Mouse (Mus musculus) ES-Bruce4 (cell line): Measurements from ENCODE around the gene Zdhhc8. TPM values are rescaled to one million over a fixed set of nuclear protein-coding genes. Genes with fewer than 3 reads are reported as not detected.

Experiments used
- H3K27ac ChIP-seq: 2 replicates; pipeline ENCODE4 v1.5.1; 2012; ENCODE audit warnings: low read length, inconsistent platforms; ENCODE audit not compliant: insufficient read depth
- H3K27me3 ChIP-seq: 2 replicates; pipeline ENCODE4 v1.6.1; 2012; ENCODE audit warnings: mild to moderate bottlenecking, low read length, inconsistent platforms; ENCODE audit not compliant: control insufficient read depth, poor library complexity, insufficient read depth, severe bottlenecking
- H3K36me3 ChIP-seq: 2 replicates; pipeline ENCODE4 v1.6.1; 2012; ENCODE audit warnings: inconsistent platforms, mild to moderate bottlenecking, low read length, moderate library complexity; ENCODE audit not compliant: control insufficient read depth, poor library complexity, insufficient read depth, severe bottlenecking
- H3K4me1 ChIP-seq: one replicate; pipeline ENCODE4 v1.8.1; 2011; ENCODE audit warnings: low read length; ENCODE audit not compliant: control insufficient read depth, insufficient read depth
- H3K4me3 ChIP-seq: 2 replicates; pipeline ENCODE4 v1.5.1; 2011; ENCODE audit warnings: low read depth, mild to moderate bottlenecking, low read length
- H3K9ac ChIP-seq: 2 replicates; pipeline ENCODE4 v1.6.1; 2012; ENCODE audit warnings: low read depth, mild to moderate bottlenecking, inconsistent platforms; ENCODE audit not compliant: poor library complexity, severe bottlenecking
- H3K9me3 ChIP-seq: replicated peaks from 2 replicates; pipeline ENCODE4 v1.6.1; 2012; ENCODE audit warnings: mild to moderate bottlenecking, low read length, inconsistent platforms; ENCODE audit not compliant: control insufficient read depth, poor library complexity, insufficient read depth, severe bottlenecking
- CTCF ChIP-seq: IDR thresholded peaks from one replicate; pipeline ENCODE4 v1.8.1; 2011; ENCODE audit warnings: low read depth, low read length
- EP300 ChIP-seq: IDR thresholded peaks from 2 replicates; pipeline ENCODE4 v1.6.1; 2011; ENCODE audit warnings: low read depth, low read length; ENCODE audit not compliant: insufficient read depth
- POLR2A ChIP-seq: IDR thresholded peaks from one replicate; pipeline ENCODE4 v1.8.1; 2011; ENCODE audit warnings: low read length; ENCODE audit not compliant: insufficient read depth
- polyA plus RNA-seq: library from polyadenylated mRNA; stranded (reverse); fragments of >200 nt; gene quantifications from 2 replicates; pipeline ENCODE4 v1.2.4, GENCODE M21; 2011; ENCODE audit warnings: low read depth; ENCODE audit not compliant: missing spikeins, insufficient read depth, insufficient read length

Zdhhc8 gene
- polyA plus RNA-seq, 1 experiment: 11.7 TPM

GRCm38 (mm10) chr16:18233451-18233850 is 1.5 kb downstream of the Zdhhc8 start:
- no peak for TF ChIP-seq POLR2A
- TF ChIP-seq EP300: no peak
- no peak for TF ChIP-seq CTCF

GRCm38 (mm10) chr16:18231451-18231850 is 3.5 kb downstream of the Zdhhc8 start:
- Histone ChIP-seq H3K4me1 (no peaks in the 10 kb centered on the region), H3K9me3 (no peaks in the 10 kb centered on the region), H3K36me3 (no peaks in the 10 kb centered on the region), H3K27me3 (no peaks in the 10 kb centered on the region), H3K4me3 (no peak overlapping the region), H3K9ac (no peak overlapping the region), H3K27ac (no peak overlapping the region)
- TF ChIP-seq POLR2A: no peak
- no peak for TF ChIP-seq EP300
- TF ChIP-seq CTCF: no peak

More at GRCm38 (mm10) chr16:18233451-18233850, 1.5 kb downstream of the Zdhhc8 start:
- no peaks in the 10 kb centered on the region for H3K9me3 ChIP-seq
- H3K9ac ChIP-seq: no peak overlapping the region
- no peak overlapping the region for H3K27ac ChIP-seq
- H3K4me3 ChIP-seq: no peak overlapping the region
- H3K4me1 ChIP-seq: no peaks in the 10 kb centered on the region
- H3K27me3 ChIP-seq: no peaks in the 10 kb centered on the region
- peaks cover 5% of the 10 kb centered on the region; the same call in 1 of the 2 replicates for H3K36me3 ChIP-seq

DNA sequence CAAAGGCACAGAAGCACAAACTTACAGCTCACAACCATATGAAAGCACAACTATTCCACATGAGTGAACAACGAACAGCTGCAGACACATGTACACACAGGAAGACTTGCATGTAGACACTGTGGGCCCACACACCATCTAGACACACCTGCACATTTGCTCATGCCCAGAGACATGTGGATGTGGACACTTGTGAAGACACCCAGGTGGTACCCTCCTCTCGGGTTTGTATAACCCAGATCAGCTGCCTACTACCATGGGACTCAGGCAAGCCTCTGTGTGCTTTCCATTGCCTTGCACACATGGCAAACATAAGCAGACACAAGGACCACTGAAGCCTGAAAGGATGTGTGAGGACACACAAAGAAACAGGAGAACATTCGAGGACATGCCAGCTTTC is 3.9 kb downstream of the Zdhhc8 start:
- H3K4me3 ChIP-seq: no peak overlapping the region
- TF ChIP-seq POLR2A (no peak), CTCF (no peak), EP300 (no peak)
- H3K9ac ChIP-seq: no peak overlapping the region
- H3K27ac ChIP-seq: no peak overlapping the region
- H3K27me3 ChIP-seq: no peaks in the 10 kb centered on the region
- H3K36me3 ChIP-seq: no peaks in the 10 kb centered on the region
- H3K4me1 ChIP-seq: no peaks in the 10 kb centered on the region
- H3K9me3 ChIP-seq: no peaks in the 10 kb centered on the region

DNA sequence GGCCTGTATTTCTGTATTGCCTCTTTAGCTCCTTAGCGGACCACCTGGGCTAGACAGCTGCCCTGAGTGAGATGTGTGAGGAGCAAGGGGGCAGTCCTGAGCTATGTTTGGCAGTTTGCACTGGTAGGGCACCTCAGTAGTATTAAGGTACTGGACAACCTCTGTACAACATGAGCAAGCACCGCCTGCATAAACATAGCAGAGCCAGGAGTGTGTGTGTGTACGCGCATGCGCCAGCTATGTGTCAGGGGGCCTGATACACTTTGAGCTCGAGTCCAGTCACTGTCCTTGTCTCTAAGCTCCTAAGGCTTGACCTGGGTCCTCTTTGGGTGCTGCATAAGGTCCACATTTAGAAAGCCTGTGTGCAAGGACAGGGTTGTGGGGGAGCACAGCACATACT is 4.3 kb downstream of the Zdhhc8 start:
- no peak for TF ChIP-seq POLR2A
- no peak for TF ChIP-seq CTCF
- no peak for TF ChIP-seq EP300
- Histone ChIP-seq H3K9ac (no peak overlapping the region), H3K4me1 (no peaks in the 10 kb centered on the region), H3K9me3 (no peaks in the 10 kb centered on the region), H3K36me3 (no peaks in the 10 kb centered on the region), H3K27ac (no peak overlapping the region), H3K27me3 (no peaks in the 10 kb centered on the region), H3K4me3 (no peak overlapping the region)

DNA sequence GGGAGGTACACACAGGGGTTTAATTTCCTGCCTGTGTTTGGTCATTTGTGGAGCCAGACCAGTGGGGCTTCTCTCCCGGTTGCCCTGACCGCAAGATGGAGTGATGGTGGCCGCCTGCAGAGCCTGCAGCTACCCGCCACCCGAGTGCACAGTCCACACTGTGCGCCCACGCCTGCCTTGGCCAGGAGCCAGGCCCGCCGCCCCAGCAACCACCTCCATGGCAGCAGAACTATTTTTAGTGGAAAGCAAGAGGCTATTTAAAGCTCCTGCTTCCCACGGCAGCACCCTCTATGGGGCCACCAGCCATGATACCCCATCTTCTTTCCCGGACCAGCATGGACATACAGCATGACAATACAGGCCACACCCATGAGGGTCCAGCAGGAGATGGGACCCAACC is 5.3 kb downstream of the Zdhhc8 start:
- Histone ChIP-seq H3K4me3 (no peak overlapping the region), H3K4me1 (no peaks in the 10 kb centered on the region), H3K9ac (no peak overlapping the region), H3K27me3 (no peaks in the 10 kb centered on the region), H3K27ac (no peak overlapping the region), H3K9me3 (no peaks in the 10 kb centered on the region), H3K36me3 (no peaks in the 10 kb centered on the region)
- TF ChIP-seq POLR2A (no peak), CTCF (no peak), EP300 (no peak)

- Histone ChIP-seq H3K9me3 (no peaks in the 10 kb centered on the region), H3K9ac (no peak overlapping the region), H3K4me3 (no peak overlapping the region), H3K27ac (no peak overlapping the region), H3K4me1 (no peaks in the 10 kb centered on the region), H3K36me3 (no peaks in the 10 kb centered on the region), H3K27me3 (no peaks in the 10 kb centered on the region)
- TF ChIP-seq POLR2A: no peak
- no peak for TF ChIP-seq CTCF
- TF ChIP-seq EP300: no peak
Observed at GRCm38 (mm10) chr16:18228856-18229255, 6.1 kb downstream of the Zdhhc8 start.
